Mouse (Mus musculus) CH12.LX (cell line): Measurements from ENCODE around the gene Gfy.

ENCODE experiments used
- ELF1 ChIP-seq: IDR thresholded peaks from 2 replicates; pipeline ENCODE4 v1.6.1; 2014; ENCODE audit warnings: low read depth, mild to moderate bottlenecking, inconsistent platforms, low read length, improper control_type of control experiment
- ETS1 ChIP-seq: conservative IDR thresholded peaks from 2 replicates; pipeline ENCODE4 v1.6.1; 2012; ENCODE audit warnings: low read depth, mild to moderate bottlenecking, inconsistent platforms, low read length, improper control_type of control experiment, moderate library complexity
- GABPA ChIP-seq: IDR thresholded peaks from 2 replicates; pipeline ENCODE4 v1.6.1; 2012; ENCODE audit warnings: low read depth, low read length, improper control_type of control experiment, inconsistent platforms; ENCODE audit not compliant: insufficient replicate concordance
- HCFC1 ChIP-seq: IDR thresholded peaks from 2 replicates; pipeline ENCODE4 v1.6.1; 2012; ENCODE audit warnings: low read depth, mild to moderate bottlenecking, inconsistent platforms, low read length, improper control_type of control experiment
- MAFK ChIP-seq: IDR thresholded peaks from 2 replicates; pipeline ENCODE4 v1.6.1; 2011; ENCODE audit warnings: low read length, improper control_type of control experiment; ENCODE audit not compliant: insufficient replicate concordance
- NRF1 ChIP-seq: IDR thresholded peaks from 2 replicates; pipeline ENCODE4 v1.6.1; 2014; ENCODE audit warnings: low read depth, mild to moderate bottlenecking, inconsistent platforms, low read length, improper control_type of control experiment, moderate library complexity
- POLR2A ChIP-seq: IDR thresholded peaks from 2 replicates; pipeline ENCODE4 v1.6.1; 2011; ENCODE audit warnings: low read depth, mild to moderate bottlenecking, improper control_type of control experiment, low read length
- POLR2AphosphoS2 ChIP-seq: IDR thresholded peaks from 2 replicates; pipeline ENCODE4 v1.6.1; 2011; ENCODE audit warnings: low read depth, low read length, improper control_type of control experiment
- UBTF ChIP-seq: IDR thresholded peaks from 2 replicates; pipeline ENCODE4 v1.6.1; 2012; ENCODE audit warnings: low read depth, mild to moderate bottlenecking, inconsistent platforms, low read length, improper control_type of control experiment, moderate library complexity
- ZMIZ1 ChIP-seq: IDR thresholded peaks from 2 replicates; pipeline ENCODE4 v1.6.1; 2012; ENCODE audit warnings: low read depth, mild to moderate bottlenecking, inconsistent platforms, low read length, improper control_type of control experiment

GRCm38 (mm10) chr7:45169495-45169894, 9.9 kb downstream of the Gfy start:
- no peak for TF ChIP-seq POLR2AphosphoS2
- no peak for TF ChIP-seq ZMIZ1
- TF ChIP-seq UBTF, result no peak
- TF ChIP-seq MAFK, result no peak
- TF ChIP-seq ETS1, result no peak
- TF ChIP-seq ELF1, result no peak
- TF ChIP-seq GABPA, result no peak
- no peak for TF ChIP-seq POLR2A
- TF ChIP-seq HCFC1, result no peak
- TF ChIP-seq NRF1, result no peak
